Mouse (Mus musculus): ENCODE results near the gene Use1. TPM values are rescaled to one million over a fixed set of nuclear protein-coding genes. Genes with fewer than 3 reads are reported as not detected.

Gene Use1
- polyA plus RNA-seq, 1 experiment from 2014 or later = 123 TPM

GRCm38 (mm10) chr8:71407441-71407840, 40.8 kb downstream of the Use1 start:
- no peak for TF ChIP-seq CTCF (IDR thresholded peaks at IDR 0.05)
- ChIA-PET CTCF (interaction anchor here (0.9 to 1.1 kb wide), 4 partner anchors 11 to 34 kb away, joined by 3 to 4 read pairs (median 4); partner anchors contain the start of gene Babam1), POLR2A (no interaction called here)
- no peaks in the 10 kb centered on the region for H3K27me3 ChIP-seq
- no peak for ATAC-seq
- no peak for DNase-seq (ENCODE audit: low read depth, low spot score)
- in situ Hi-C loops (cut with MboI; ENCODE audit: low pct_unique_long_range_greater_than_20kb) = loop anchor here (5.0 kb wide), 1 partner anchor 35 kb away; the partner anchor contains the start of gene Ocel1

- ChIA-PET CTCF (no interaction called here), POLR2A (no interaction called here)
- in situ Hi-C loops (cut with MboI; ENCODE audit: low pct_unique_long_range_greater_than_20kb) = loop anchor here (5.0 kb wide), 1 partner anchor 36 kb away; the partner anchor contains the start of gene Ocel1
- ATAC-seq (no peak), DNase-seq (ENCODE audit: low read depth, low spot score) (no peak)
- no peaks in the 10 kb centered on the region for H3K27me3 ChIP-seq
- TF ChIP-seq CTCF (IDR thresholded peaks at IDR 0.05) = no peak
Measured at GRCm38 (mm10) chr8:71408231-71408630, 41.6 kb downstream of the Use1 start.

GRCm38 (mm10) chr8:71411535-71412273, 45.1 kb downstream of the Use1 start:
- no peak for ATAC-seq
- DNase-seq (ENCODE audit: low read depth, low spot score) = no peak
- ChIA-PET CTCF (interaction anchor here (1.5 kb wide), 1 partner anchor 52 kb away, joined by 3 read pairs; no protein-coding TSS in a partner anchor), POLR2A (interaction anchor here (0.6 kb wide), 1 partner anchor 97 kb away, joined by 4 read pairs; no protein-coding TSS in a partner anchor)
- no peak for TF ChIP-seq CTCF (IDR thresholded peaks at IDR 0.05)
- in situ Hi-C loops (cut with MboI; ENCODE audit: low pct_unique_long_range_greater_than_20kb) = no loop called here
- no peaks in the 10 kb centered on the region for H3K27me3 ChIP-seq

Other genes with a start within 250 kb of the Use1 start
- 71.2 TPM for gene Myo9b, start 94.1 kb upstream of the Use1 start, polyA plus RNA-seq (2021)
- 33.8 TPM for gene Haus8, start 93.9 kb upstream of the Use1 start, polyA plus RNA-seq (2021)
- gene Ocel1, start 4.5 kb downstream of the Use1 start, polyA plus RNA-seq (2021) = 19.9 TPM
- 140 TPM for gene Nr2f6, start 15.1 kb downstream of the Use1 start, polyA plus RNA-seq (2021)
- 0.36 TPM for gene Ushbp1, start 29.0 kb downstream of the Use1 start, polyA plus RNA-seq (2021)
- 103 TPM for gene Babam1, start 30.0 kb downstream of the Use1 start, polyA plus RNA-seq (2021)
- 9.0 TPM for gene Ankle1, start 39.2 kb downstream of the Use1 start, polyA plus RNA-seq (2021)
- 73.0 TPM for gene Abhd8, start 96.8 kb downstream of the Use1 start, polyA plus RNA-seq (2021)
- gene Mrpl34, start 98.1 kb downstream of the Use1 start, polyA plus RNA-seq (2021) = 81.5 TPM
- 67.8 TPM for gene Dda1, start 102.4 kb downstream of the Use1 start, polyA plus RNA-seq (2021)
- gene Ano8, start 119.1 kb downstream of the Use1 start, polyA plus RNA-seq (2021) = 38.2 TPM
- gene Gtpbp3, start 121.3 kb downstream of the Use1 start, polyA plus RNA-seq (2021) = 44.1 TPM
- gene Plvap, start 144.9 kb downstream of the Use1 start, polyA plus RNA-seq (2021) = 0.21 TPM
- gene Ccdc194, start 158.9 kb downstream of the Use1 start, polyA plus RNA-seq (2021) = 0.08 TPM
- 141 TPM for gene Bst2, start 170.6 kb downstream of the Use1 start, polyA plus RNA-seq (2021)
- gene Mvb12a, start 176.1 kb downstream of the Use1 start, polyA plus RNA-seq (2021) = 103 TPM
- gene Tmem221, start 192.0 kb downstream of the Use1 start, polyA plus RNA-seq (2021) = 3.4 TPM
- gene Nxnl1, start 199.8 kb downstream of the Use1 start, polyA plus RNA-seq (2021) = 0.85 TPM
- 40.9 TPM for gene Slc27a1, start 202.0 kb downstream of the Use1 start, polyA plus RNA-seq (2021)
- 127 TPM for gene Pgls, start 225.3 kb downstream of the Use1 start, polyA plus RNA-seq (2021)
- 10.8 TPM for gene Fam129c, start 230.8 kb downstream of the Use1 start, polyA plus RNA-seq (2021)
- gene Colgalt1, start 244.2 kb downstream of the Use1 start, polyA plus RNA-seq (2021) = 117 TPM